Comparison of ENCODE assay signal across 12 mouse cellular contexts in the genomic region with DNA sequence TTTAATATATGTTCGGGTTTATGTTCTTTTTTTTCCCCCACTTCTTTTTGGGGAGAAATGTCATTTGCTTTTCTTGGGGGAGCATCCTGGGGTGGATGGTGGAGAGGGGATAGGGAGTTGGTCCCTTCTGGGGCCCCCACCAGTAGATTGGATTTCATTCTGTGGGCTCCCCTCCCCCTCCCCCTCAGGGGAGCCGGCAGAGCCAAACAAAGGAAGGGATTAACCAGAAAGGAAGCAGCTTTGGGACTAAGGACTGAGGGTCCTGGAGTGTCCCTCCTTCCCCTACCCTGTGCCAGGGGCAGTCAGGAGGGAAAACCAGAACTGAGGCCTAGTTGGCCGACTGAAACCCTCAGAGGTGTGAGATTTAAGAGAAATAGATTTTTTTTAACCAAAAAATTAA. TPM values are rescaled to one million over a fixed set of nuclear protein-coding genes. Genes with fewer than 3 reads are reported as not detected.
DNase-seq lines count a peak whose midpoint lies in the region; ATAC-seq lines count a peak whose summit lies in the region.
"Had no signal": no experiment of that assay in that cellular context is flagged by ENCODE, and none has a peak within 500 bp of the region (broad histone marks: within the 10 kb centered on the region; RNA-seq: fewer than 3 reads in every experiment).

No protein-coding gene starts in this region.

- H3K27ac ChIP-seq in embryonic facial prominence, embryonic 14.5 days (replicated peaks; ENCODE audit: low read depth, low read length): peak overlapping the region; percentile 63
- H3K27ac ChIP-seq in hindbrain, embryonic 15.5 days (replicated peaks): peak overlapping the region; percentile 52; the same call in 1 of the 2 replicates
- H3K27ac ChIP-seq in neural tube, embryonic 12.5 days: no peak overlapping the region

- H3K27me3 ChIP-seq in embryonic facial prominence, embryonic 14.5 days (replicated peaks; ENCODE audit: control insufficient read depth, insufficient read depth, low read length): no peaks in the 10 kb centered on the region
- no peaks in the 10 kb centered on the region for H3K27me3 ChIP-seq in hindbrain, embryonic 15.5 days
- H3K27me3 ChIP-seq in neural tube, embryonic 12.5 days (replicated peaks): no peaks in the 10 kb centered on the region

- 0 out of 2 replicates have a peak overlapping the region, but pooled peaks have one; percentile 35 for H3K9ac ChIP-seq in embryonic facial prominence, embryonic 14.5 days (ENCODE audit: low read depth, low read length)
- no peak overlapping the region for H3K9ac ChIP-seq in hindbrain, embryonic 15.5 days
- peak overlapping the region; percentile 40; the same call in 1 of the 2 replicates for H3K9ac ChIP-seq in neural tube, embryonic 12.5 days

- H3K4me1 ChIP-seq in embryonic facial prominence, embryonic 14.5 days (ENCODE audit: control insufficient read depth, insufficient read depth, low read length): peaks cover 43% of the 10 kb centered on the region
- H3K4me1 ChIP-seq in hindbrain, embryonic 15.5 days (replicated peaks): peaks cover 76% of the 10 kb centered on the region
- peaks cover 67% of the 10 kb centered on the region for H3K4me1 ChIP-seq in neural tube, embryonic 12.5 days

- 8% methylated on average over 3 of the region's 3 CpGs for WGBS in embryonic facial prominence, embryonic 14.5 days
- 4% methylated on average over 3 of the region's 3 CpGs for WGBS in hindbrain, embryonic 15.5 days
- WGBS in neural tube, embryonic 12.5 days: 16% methylated on average over 3 of the region's 3 CpGs

- DNase-seq in cerebellum, postnatal 10 days: peak; percentile 70 to 77
- no peak for DNase-seq in cerebellum, postnatal 4 days (ENCODE audit: low spot score in 2 of 2)
- peak; percentile 68 for DNase-seq in embryonic facial prominence, embryonic 14.5 days (ENCODE audit: low spot score)
- no peak for DNase-seq in adrenal gland, postnatal 14 days
- DNase-seq in spleen, adult 12 weeks (ENCODE audit: low spot score): no peak
- DNase-seq in right cerebral cortex, postnatal 25 days: no peak
- DNase-seq: cerebellum, adult 9-11 months had no signal

- H3K4me2 ChIP-seq in embryonic facial prominence, embryonic 14.5 days (ENCODE audit: low read depth, low read length): peak overlapping the region; percentile 14; the same call in 1 of the 2 replicates
- H3K4me2 ChIP-seq in hindbrain, embryonic 15.5 days: no peak overlapping the region
- H3K4me2 ChIP-seq in neural tube, embryonic 12.5 days (replicated peaks): peak overlapping the region; percentile 30; the same call in 1 of the 2 replicates

- H3K9me3 ChIP-seq in embryonic facial prominence, embryonic 14.5 days (ENCODE audit: control insufficient read depth, low read length): no peaks in the 10 kb centered on the region
- H3K9me3 ChIP-seq in hindbrain, embryonic 15.5 days: no peaks in the 10 kb centered on the region
- H3K9me3 ChIP-seq in neural tube, embryonic 12.5 days: no peaks in the 10 kb centered on the region

- H3K4me3 ChIP-seq in embryonic facial prominence, embryonic 14.5 days (ENCODE audit: low read depth, low read length): no peak overlapping the region
- no peak overlapping the region for H3K4me3 ChIP-seq in hindbrain, embryonic 15.5 days
- no peak overlapping the region for H3K4me3 ChIP-seq in neural tube, embryonic 12.5 days

- peaks cover 64% of the 10 kb centered on the region for H3K36me3 ChIP-seq in embryonic facial prominence, embryonic 14.5 days (ENCODE audit: control insufficient read depth, insufficient read depth, low read length)
- peaks cover 33% of the 10 kb centered on the region for H3K36me3 ChIP-seq in hindbrain, embryonic 15.5 days
- peaks cover 51% of the 10 kb centered on the region for H3K36me3 ChIP-seq in neural tube, embryonic 12.5 days

- ATAC-seq in embryonic facial prominence, embryonic 14.5 days (ENCODE audit: low read depth): 0 out of 2 replicates have a peak, but pooled peaks have one; percentile 15
- ATAC-seq in hindbrain, embryonic 15.5 days (ENCODE audit: low FRiP score, low read depth): no peak
- no peak for ATAC-seq in neural tube, embryonic 12.5 days (ENCODE audit: low FRiP score, low read depth)

RNA-seq across cellular contexts. Expression of gene Mex3a, which starts 7.2 kb away (rescaled TPM):
- 21.5 and 24.7 TPM in 2 replicates for polyA plus RNA-seq in embryonic facial prominence, embryonic 14.5 days (2014; fragmentation: Nextera tagmentation; extraction: Ambion mirVana)
- polyA plus RNA-seq in hindbrain, embryonic 15.5 days (2015; fragmentation: Nextera tagmentation; extraction: Ambion mirVana): 26.4 and 28.6 TPM in 2 replicates
- 41.9 and 43.3 TPM in 2 replicates for polyA plus RNA-seq in neural tube, embryonic 12.5 days (2016; fragmentation: Nextera tagmentation; extraction: Ambion mirVana)
- total RNA-seq in adrenal gland, postnatal 14 days (2021): 4.2 and 4.4 TPM in 2 replicates

RNA-seq across cellular contexts. Expression of gene Rab25, which starts 8.7 kb away (rescaled TPM):
- polyA plus RNA-seq in embryonic facial prominence, embryonic 14.5 days (2014; fragmentation: Nextera tagmentation; extraction: Ambion mirVana): 33.8 and 38.0 TPM in 2 replicates
- 0.23 TPM in 1 of 2 replicates, not detected in the other for polyA plus RNA-seq in hindbrain, embryonic 15.5 days (2015; fragmentation: Nextera tagmentation; extraction: Ambion mirVana)
- 0.29 and 0.57 TPM in 2 replicates for polyA plus RNA-seq in neural tube, embryonic 12.5 days (2016; fragmentation: Nextera tagmentation; extraction: Ambion mirVana)
- not detected in 2 replicates for total RNA-seq in adrenal gland, postnatal 14 days (2021)
- total RNA-seq: adrenal gland, adult 18-20 months; left cerebral cortex, postnatal 25 days had no signal
- polyA plus RNA-seq: heart, postnatal 0 days had no signal

RNA-seq across cellular contexts. Expression of gene Lamtor2, which starts 13.5 kb away (rescaled TPM):
- polyA plus RNA-seq in embryonic facial prominence, embryonic 14.5 days (2014; fragmentation: Nextera tagmentation; extraction: Ambion mirVana): 97.9 and 107 TPM in 2 replicates
- polyA plus RNA-seq in hindbrain, embryonic 15.5 days (2015; fragmentation: Nextera tagmentation; extraction: Ambion mirVana): 201 and 205 TPM in 2 replicates
- 143 and 145 TPM in 2 replicates for polyA plus RNA-seq in neural tube, embryonic 12.5 days (2016; fragmentation: Nextera tagmentation; extraction: Ambion mirVana)
- total RNA-seq in adrenal gland, postnatal 14 days (2021): 133 and 138 TPM in 2 replicates

RNA-seq across cellular contexts. Expression of gene Ubqln4, which starts 14.2 kb away (rescaled TPM):
- polyA plus RNA-seq in embryonic facial prominence, embryonic 14.5 days (2014; fragmentation: Nextera tagmentation; extraction: Ambion mirVana): 46.3 and 50.0 TPM in 2 replicates
- 43.6 and 47.7 TPM in 2 replicates for polyA plus RNA-seq in hindbrain, embryonic 15.5 days (2015; fragmentation: Nextera tagmentation; extraction: Ambion mirVana)
- polyA plus RNA-seq in neural tube, embryonic 12.5 days (2016; fragmentation: Nextera tagmentation; extraction: Ambion mirVana): 60.0 and 61.6 TPM in 2 replicates
- total RNA-seq in adrenal gland, postnatal 14 days (2021): 70.3 and 75.3 TPM in 2 replicates

RNA-seq across cellular contexts. Expression of gene Lmna, which starts 29.6 kb away (rescaled TPM):
- polyA plus RNA-seq in embryonic facial prominence, embryonic 14.5 days (2014; fragmentation: Nextera tagmentation; extraction: Ambion mirVana): 426 and 482 TPM in 2 replicates
- 52.2 and 53.4 TPM in 2 replicates for polyA plus RNA-seq in hindbrain, embryonic 15.5 days (2015; fragmentation: Nextera tagmentation; extraction: Ambion mirVana)
- polyA plus RNA-seq in neural tube, embryonic 12.5 days (2016; fragmentation: Nextera tagmentation; extraction: Ambion mirVana): 27.6 and 27.9 TPM in 2 replicates
- total RNA-seq in adrenal gland, postnatal 14 days (2021): 97.6 and 99.3 TPM in 2 replicates

Comparison
In these comparisons a context has a peak if more than half of its experiments do, and no peak if none do; other contexts are left out.
1. DNase-seq: peak in cerebellum, postnatal 10 days (2 of 2) and embryonic facial prominence, embryonic 14.5 days (single experiment); none in cerebellum, postnatal 4 days (0 of 2), adrenal gland, postnatal 14 days (single experiment), spleen, adult 12 weeks (single experiment) and right cerebral cortex, postnatal 25 days (single experiment).
2. RNA of gene Rab25, which starts 8.7 kb away (polyA plus RNA-seq): 33.8 to 38.0 TPM in embryonic facial prominence, embryonic 14.5 days; 0.29 to 0.57 TPM in neural tube, embryonic 12.5 days and 0.23 TPM in hindbrain, embryonic 15.5 days; every median in the first group is over 10 times any median in the second.